Mouse (Mus musculus) lung, postnatal 4 days (tissue): ENCODE measurements at regions not wholly inside any gene's neighbourhood (a gene's known extent, or its start where the extent isn't known, plus 50 kb on each side); places are given as distances from the start of the nearest gene placed in this dataset.
"Not testable (repeated sequence)": the region's sequence is repeated elsewhere in the genome, so short reads cannot be mapped to it uniquely, and the experiment has no call there.

Experiments
- DNase-seq, 2 experiments: peaks; one replicate each; pipeline ENCODE4 v3.0.0; 2021

DNA sequence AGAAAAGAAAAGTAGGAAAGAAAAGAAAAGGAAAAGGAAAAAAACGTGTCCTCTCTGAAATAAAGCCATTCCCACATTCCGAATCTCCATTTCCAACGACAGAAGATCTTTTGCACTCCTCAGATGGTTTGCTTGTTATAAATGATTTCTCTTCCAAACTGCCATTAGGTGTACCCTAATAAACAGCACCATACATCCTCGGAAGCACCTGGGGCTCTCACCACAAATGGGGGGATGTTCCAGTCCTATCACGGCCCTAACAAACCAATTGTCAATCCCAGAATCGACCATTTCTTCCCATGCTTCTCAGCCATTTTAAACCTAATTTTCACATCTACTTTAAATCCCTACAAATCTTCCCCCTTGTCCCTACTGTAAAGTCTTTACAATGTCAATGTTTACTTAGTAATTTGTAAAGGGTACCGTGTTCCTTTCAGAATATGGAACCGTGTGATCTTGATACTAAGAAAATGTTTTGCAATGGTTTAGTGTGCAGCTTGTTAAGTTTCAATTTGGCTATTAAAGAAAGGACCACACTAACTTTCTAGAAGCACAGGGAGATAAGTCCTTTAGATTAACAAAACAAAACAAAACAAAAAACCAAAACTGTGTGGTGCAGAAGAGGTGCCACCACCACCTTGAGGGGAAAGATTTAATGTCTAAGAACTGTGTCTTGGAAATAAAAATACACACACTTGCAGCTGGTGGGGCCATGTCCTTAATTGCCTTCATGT lies 66.6 kb upstream of the Chd2 start:
- DNase-seq: no peak

DNA sequence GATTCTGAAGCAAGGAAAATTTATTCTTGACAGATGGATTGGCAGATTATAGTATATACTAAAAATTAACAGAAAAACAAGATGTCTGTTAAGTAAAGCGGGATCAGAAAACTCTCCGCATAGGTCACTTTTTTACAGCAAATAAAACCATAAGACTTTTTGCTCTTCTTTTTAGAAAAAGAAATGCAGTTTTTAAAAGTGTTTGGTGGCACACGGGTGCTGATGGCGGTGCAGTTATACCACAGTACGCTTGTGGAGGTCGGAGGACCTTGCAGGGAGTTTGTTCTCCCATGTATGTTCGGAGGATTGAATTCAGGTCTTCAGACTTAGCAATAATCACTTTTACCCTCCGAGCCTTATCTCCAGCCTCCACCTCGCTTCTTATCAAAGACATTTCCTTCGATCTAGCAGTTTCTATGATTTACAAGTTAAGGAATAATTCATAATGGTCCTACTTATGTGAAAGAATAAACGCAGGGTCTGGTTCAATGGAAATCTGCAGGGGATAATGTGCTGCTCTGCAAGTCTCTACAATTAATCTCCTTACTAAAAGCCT lies 65.9 kb upstream of the Chd2 start:
- no peak for DNase-seq

- DNase-seq: peak; percentile 95 to 97
Observed at GRCm38 (mm10) chr7:73606677-73607449, 65.2 kb upstream of the Chd2 start.

DNA sequence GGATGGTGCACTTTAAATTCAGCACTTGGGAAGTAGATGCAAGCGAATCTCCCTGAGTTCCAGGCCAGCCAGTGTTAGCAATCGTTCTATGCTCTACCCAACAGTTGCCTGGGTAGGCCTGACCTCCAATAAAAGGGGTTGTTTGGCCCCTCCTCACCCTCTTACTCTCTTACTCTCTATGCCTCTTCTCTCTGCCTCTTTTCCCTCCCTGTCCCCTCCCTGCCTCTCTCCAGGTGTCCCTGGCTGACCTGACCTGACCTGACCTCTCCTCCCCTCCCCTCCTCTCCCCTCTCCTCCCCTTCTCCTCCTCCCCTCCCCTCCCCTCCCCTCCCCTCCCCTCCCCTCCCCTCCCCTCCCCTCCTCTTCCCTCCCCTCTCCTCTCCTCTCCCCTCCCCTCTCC lies 63.0 kb upstream of the Chd2 start:
- DNase-seq: no peak

DNA sequence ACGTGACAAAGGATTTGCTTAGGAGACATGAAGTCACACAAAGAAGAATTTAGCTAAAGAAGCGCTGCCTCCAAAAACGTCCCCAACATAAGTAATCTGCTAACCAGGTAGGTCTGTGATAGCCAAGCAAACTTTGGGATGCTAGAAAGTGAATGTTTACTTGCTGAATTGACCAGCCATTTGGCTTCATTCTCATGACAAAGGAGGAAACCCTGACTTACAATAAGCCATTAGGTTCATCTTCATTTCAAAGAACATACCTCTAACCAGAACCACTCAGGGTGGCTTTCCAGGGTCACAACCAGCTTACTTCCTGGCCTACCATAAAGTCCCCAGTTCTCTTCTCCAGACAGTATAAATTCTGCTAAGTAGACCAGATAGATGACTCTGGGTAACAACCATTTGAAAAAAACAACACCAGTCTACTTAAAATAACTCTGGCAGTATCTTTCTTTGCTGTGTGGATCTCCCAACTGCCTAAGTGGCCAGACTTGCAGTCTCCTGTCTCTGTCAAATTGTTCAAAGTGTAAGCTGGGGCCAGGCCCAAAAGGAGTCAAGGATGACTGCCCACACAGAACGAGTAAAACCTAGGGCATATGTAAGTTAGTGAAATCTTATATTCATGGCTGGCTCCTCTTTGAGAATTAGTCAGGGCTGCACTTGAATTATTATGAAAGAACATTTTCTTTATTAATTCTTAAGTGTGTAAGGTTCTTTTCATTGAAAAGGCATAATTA lies 61.4 kb upstream of the Chd2 start:
- no peak for DNase-seq

GRCm38 (mm10) chr7:73601336-73601735 lies 59.7 kb upstream of the Chd2 start:
- no peak for DNase-seq

DNA sequence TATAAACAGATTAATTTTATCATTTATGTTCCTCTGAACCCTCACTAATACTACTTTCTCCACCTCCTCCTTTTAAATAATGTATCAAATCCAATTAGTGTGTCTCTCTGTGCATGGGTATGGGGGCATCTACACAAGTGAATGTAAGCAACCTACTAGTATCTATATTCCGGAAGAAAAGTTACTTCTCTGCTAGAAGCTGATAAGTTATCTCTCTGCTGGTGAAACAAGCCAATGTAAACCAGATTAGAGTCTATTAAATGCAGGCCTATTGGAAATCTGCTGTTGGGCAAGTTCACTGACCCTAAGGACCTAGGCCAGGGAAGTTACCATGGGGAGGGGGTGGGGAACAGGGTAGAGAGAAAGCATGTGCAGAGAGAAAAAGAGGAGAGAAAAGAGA lies 59.1 kb upstream of the Chd2 start:
- no peak for DNase-seq

DNA sequence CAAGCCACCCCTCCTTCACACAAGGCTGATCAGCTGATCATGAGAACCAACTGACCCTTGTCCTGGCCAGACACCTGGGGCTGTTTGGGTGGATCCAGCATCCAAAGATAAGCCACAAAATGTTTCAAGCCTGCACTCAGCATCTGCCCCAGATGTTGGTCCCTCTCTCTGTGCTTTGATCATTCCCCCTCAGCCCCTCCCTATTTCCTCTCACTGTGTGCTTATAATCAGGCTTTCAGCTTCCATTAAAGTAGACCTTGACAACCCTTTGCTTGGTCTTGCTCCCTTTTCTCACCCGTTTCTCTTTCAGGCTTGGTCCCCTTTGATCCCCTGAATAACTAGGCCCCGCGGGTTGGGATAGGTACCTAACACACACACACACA lies 58.4 kb upstream of the Chd2 start:
- DNase-seq: not testable (repeated sequence)

- no peak for DNase-seq
Observed at GRCm38 (mm10) chr7:73599354-73600002, 57.8 kb upstream of the Chd2 start.

GRCm38 (mm10) chr7:73597968-73598367 lies 56.3 kb upstream of the Chd2 start:
- no peak for DNase-seq

DNA sequence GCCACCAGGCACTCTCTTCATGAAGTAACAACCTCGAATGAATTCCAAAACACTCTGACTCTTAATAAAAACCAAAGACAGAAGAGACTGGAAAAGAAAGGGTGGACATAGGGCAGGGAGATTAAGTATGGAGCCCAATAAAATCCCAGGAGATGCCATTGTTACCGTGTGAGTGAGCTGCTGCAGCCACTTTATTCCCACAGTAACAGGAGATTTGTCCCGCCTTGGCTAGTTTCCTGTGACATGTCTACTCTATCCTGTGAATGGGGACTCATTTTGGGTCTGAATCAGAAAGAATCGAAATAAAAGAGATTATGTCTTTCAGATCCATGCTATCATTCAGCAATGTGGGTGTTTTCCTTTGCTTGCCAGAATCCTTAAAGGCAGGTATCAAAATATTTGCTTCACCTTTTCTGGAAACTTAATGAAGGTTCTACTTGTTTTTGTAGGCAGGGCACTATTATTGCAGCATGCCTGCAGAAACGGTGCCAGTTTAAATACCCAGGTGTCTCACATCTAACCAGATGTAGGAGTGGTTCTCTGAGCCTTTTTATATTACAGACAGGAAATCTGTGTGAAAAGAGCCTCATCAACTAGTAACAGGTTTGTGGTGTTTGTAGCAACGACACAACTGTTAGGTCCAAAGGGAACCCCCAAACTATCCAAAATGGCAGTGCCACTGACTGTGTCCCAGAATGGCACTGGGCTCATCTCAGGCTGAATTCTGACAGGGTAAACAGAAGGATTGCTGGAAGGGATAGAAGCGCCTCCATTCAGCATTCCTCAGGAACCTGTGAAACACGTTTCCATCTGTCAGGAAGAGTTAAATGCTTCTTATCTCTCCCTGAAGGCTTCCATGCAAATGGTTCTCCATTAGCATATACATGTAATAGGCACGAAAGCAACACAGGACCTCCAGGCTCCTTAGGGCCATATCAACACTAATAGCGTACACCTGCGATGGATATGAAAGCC lies 55.5 kb upstream of the Chd2 start:
- no peak for DNase-seq

- DNase-seq: no peak
Observed at GRCm38 (mm10) chr7:73596415-73596814, 54.8 kb upstream of the Chd2 start.

GRCm38 (mm10) chr7:73595860-73596259 lies 54.2 kb upstream of the Chd2 start:
- no peak for DNase-seq

- DNase-seq: peak; percentile 94 to 98
Observed at GRCm38 (mm10) chr7:73595140-73595825, 53.7 kb upstream of the Chd2 start.

GRCm38 (mm10) chr7:73594492-73595139 lies 53.0 kb upstream of the Chd2 start:
- no peak for DNase-seq

DNA sequence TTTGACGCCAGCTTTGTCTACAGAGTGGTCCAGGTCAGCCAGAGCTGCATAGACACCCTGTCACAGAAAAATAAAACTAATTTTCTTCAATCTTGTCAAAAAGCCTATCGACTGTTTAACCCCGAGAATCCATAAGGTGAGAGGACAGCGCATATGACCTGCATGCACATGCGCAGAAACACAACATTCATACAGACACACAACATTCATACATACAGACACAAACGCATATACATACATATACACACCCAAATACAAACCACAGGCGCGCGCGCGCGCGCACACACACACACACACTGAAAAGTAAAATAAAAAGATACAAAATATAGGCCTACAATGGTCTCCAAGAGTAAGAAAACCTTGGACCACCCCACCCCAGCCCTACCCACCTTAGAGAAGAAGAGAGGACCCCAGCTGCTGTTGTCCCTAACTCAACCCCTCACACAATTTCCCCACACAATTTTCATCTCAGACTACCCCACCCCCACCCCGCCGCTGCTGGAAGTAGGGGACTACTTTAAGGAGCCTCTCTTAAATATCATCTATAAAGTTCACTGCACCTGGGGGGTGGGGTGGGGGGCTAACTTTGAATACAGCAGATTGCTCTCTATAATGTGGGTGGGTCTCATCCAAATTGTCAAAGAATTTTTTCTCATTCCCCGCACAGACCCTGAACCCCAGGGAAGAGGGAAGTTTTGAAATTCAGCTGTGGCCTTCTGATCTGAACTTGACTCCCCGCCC lies 52.2 kb upstream of the Chd2 start:
- DNase-seq: no peak

GRCm38 (mm10) chr7:73592857-73593256 lies 51.2 kb upstream of the Chd2 start:
- no peak for DNase-seq
